Mouse (Mus musculus): ENCODE data around the gene Cherp. TPM values are rescaled to one million over a fixed set of nuclear protein-coding genes. Genes with fewer than 3 reads are reported as not detected.

Gene Cherp
- polyA plus RNA-seq, 1 experiment from 2014 or later: 33.2 TPM

DNA sequence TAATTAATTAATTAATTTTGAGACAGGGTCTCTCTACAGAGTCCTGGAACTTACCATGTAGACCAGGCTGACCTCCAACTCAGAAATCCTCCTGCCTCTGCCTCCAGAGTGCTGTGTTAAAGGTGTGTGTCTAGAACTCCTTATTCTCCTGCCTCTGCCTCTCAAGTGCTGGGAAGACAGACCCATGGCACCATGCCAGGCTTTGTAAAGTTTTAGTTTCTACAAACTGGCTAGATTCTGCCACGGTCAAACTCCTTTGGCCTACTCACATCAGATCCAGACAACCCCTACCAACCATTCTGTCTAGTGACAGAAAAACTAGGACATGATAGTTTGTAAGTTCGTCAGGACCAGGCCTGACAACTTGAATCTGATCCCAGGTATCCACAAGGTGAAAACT lies 16.0 kb upstream of the Cherp start:
- 74% methylated on average over 2 of the region's 2 CpGs for WGBS
- peak overlapping the region; percentile 79 for H3K9ac ChIP-seq (ENCODE audit: low read length)

GRCm38 (mm10) chr8:72487014-72487413 lies 12.0 kb upstream of the Cherp start:
- peaks cover 54% of the 10 kb centered on the region for H3K36me3 ChIP-seq (ENCODE audit: control insufficient read depth, insufficient read depth, low read length)
- H3K27ac ChIP-seq (ENCODE audit: low read depth, low read length): no peak overlapping the region
- H3K4me3 ChIP-seq (ENCODE audit: low read depth, low read length): no peak overlapping the region
- no peaks in the 10 kb centered on the region for H3K9me3 ChIP-seq (replicated peaks; ENCODE audit: control insufficient read depth, low read length)
- H3K9ac ChIP-seq (ENCODE audit: low read length): no peak overlapping the region
- H3K4me2 ChIP-seq (ENCODE audit: low read length): no peak overlapping the region
- ATAC-seq (no peak), DNase-seq (ENCODE audit: low spot score) (no peak)
- peaks cover 9% of the 10 kb centered on the region for H3K4me1 ChIP-seq (ENCODE audit: control insufficient read depth, insufficient read depth, low read length)
- no peaks in the 10 kb centered on the region for H3K27me3 ChIP-seq (replicated peaks; ENCODE audit: control insufficient read depth, insufficient read depth, low read length)

More for the DNA sequence above, 16.0 kb upstream of the Cherp start:
- no peak overlapping the region for H3K27ac ChIP-seq (ENCODE audit: low read depth, low read length)
- H3K4me3 ChIP-seq (ENCODE audit: low read depth, low read length): peak overlapping the region; percentile 87; the same call in 1 of the 2 replicates
- no peak for DNase-seq (ENCODE audit: low spot score)
- peaks cover 19% of the 10 kb centered on the region for H3K4me1 ChIP-seq (ENCODE audit: control insufficient read depth, insufficient read depth, low read length)
- no peaks in the 10 kb centered on the region for H3K9me3 ChIP-seq (replicated peaks; ENCODE audit: control insufficient read depth, low read length)
- ATAC-seq: no peak
- H3K4me2 ChIP-seq (ENCODE audit: low read length): peak overlapping the region; percentile 93; the same call in 1 of the 2 replicates
- no peaks in the 10 kb centered on the region for H3K27me3 ChIP-seq (replicated peaks; ENCODE audit: control insufficient read depth, insufficient read depth, low read length)
- H3K36me3 ChIP-seq (ENCODE audit: control insufficient read depth, insufficient read depth, low read length): peaks cover 46% of the 10 kb centered on the region

- peaks cover 59% of the 10 kb centered on the region for H3K36me3 ChIP-seq (ENCODE audit: control insufficient read depth, insufficient read depth, low read length)
- no peak overlapping the region for H3K27ac ChIP-seq (ENCODE audit: low read depth, low read length)
- no peaks in the 10 kb centered on the region for H3K27me3 ChIP-seq (replicated peaks; ENCODE audit: control insufficient read depth, insufficient read depth, low read length)
- 79% methylated on average over 6 of the region's 6 CpGs for whole genome bisulfite sequencing
- no peak overlapping the region for H3K4me2 ChIP-seq (ENCODE audit: low read length)
- H3K4me3 ChIP-seq (ENCODE audit: low read depth, low read length): no peak overlapping the region
- DNase-seq (ENCODE audit: low spot score): no peak
- H3K9me3 ChIP-seq (replicated peaks; ENCODE audit: control insufficient read depth, low read length): no peaks in the 10 kb centered on the region
- no peak overlapping the region for H3K9ac ChIP-seq (ENCODE audit: low read length)
- no peaks in the 10 kb centered on the region for H3K4me1 ChIP-seq (ENCODE audit: control insufficient read depth, insufficient read depth, low read length)
- no peak for ATAC-seq
These were observed 10.6 kb upstream of the Cherp start for GRCm38 (mm10) chr8:72485456-72486199.

GRCm38 (mm10) chr8:72470684-72471083 lies 4.3 kb downstream of the Cherp start:
- no peak for DNase-seq (ENCODE audit: low spot score)
- no peak overlapping the region for H3K27ac ChIP-seq (ENCODE audit: low read depth, low read length)
- 90% methylated on average over 7 of the region's 7 CpGs for whole genome bisulfite sequencing

GRCm38 (mm10) chr8:72469984-72470383 lies 5.0 kb downstream of the Cherp start:
- WGBS: 93% methylated on average over 8 of the region's 8 CpGs
- H3K9me3 ChIP-seq (replicated peaks; ENCODE audit: control insufficient read depth, low read length): no peaks in the 10 kb centered on the region
- H3K4me3 ChIP-seq (ENCODE audit: low read depth, low read length): no peak overlapping the region
- no peak overlapping the region for H3K9ac ChIP-seq (ENCODE audit: low read length)
- ATAC-seq (no peak), DNase-seq (ENCODE audit: low spot score) (no peak)
- no peaks in the 10 kb centered on the region for H3K27me3 ChIP-seq (replicated peaks; ENCODE audit: control insufficient read depth, insufficient read depth, low read length)
- no peak overlapping the region for H3K27ac ChIP-seq (ENCODE audit: low read depth, low read length)
- no peak overlapping the region for H3K4me2 ChIP-seq (ENCODE audit: low read length)
- peaks cover 85% of the 10 kb centered on the region for H3K36me3 ChIP-seq (ENCODE audit: control insufficient read depth, insufficient read depth, low read length)
- peaks cover 4% of the 10 kb centered on the region for H3K4me1 ChIP-seq (ENCODE audit: control insufficient read depth, insufficient read depth, low read length)

More at GRCm38 (mm10) chr8:72470684-72471083, 4.3 kb downstream of the Cherp start:
- Histone ChIP-seq H3K4me3 (ENCODE audit: low read depth, low read length) (no peak overlapping the region), H3K9ac (ENCODE audit: low read length) (no peak overlapping the region), H3K4me1 (ENCODE audit: control insufficient read depth, insufficient read depth, low read length) (peaks cover 4% of the 10 kb centered on the region), H3K4me2 (ENCODE audit: low read length) (no peak overlapping the region), H3K27me3 (replicated peaks; ENCODE audit: control insufficient read depth, insufficient read depth, low read length) (no peaks in the 10 kb centered on the region), H3K36me3 (ENCODE audit: control insufficient read depth, insufficient read depth, low read length) (peaks cover 78% of the 10 kb centered on the region), H3K9me3 (replicated peaks; ENCODE audit: control insufficient read depth, low read length) (no peaks in the 10 kb centered on the region)
- ATAC-seq: no peak

- Histone ChIP-seq H3K36me3 (ENCODE audit: control insufficient read depth, insufficient read depth, low read length) (peaks cover 92% of the 10 kb centered on the region), H3K9me3 (replicated peaks; ENCODE audit: control insufficient read depth, low read length) (no peaks in the 10 kb centered on the region), H3K4me3 (ENCODE audit: low read depth, low read length) (no peak overlapping the region), H3K27me3 (replicated peaks; ENCODE audit: control insufficient read depth, insufficient read depth, low read length) (no peaks in the 10 kb centered on the region), H3K4me2 (ENCODE audit: low read length) (no peak overlapping the region), H3K9ac (ENCODE audit: low read length) (no peak overlapping the region), H3K4me1 (ENCODE audit: control insufficient read depth, insufficient read depth, low read length) (peaks cover 2% of the 10 kb centered on the region), H3K27ac (ENCODE audit: low read depth, low read length) (no peak overlapping the region)
- no peak for DNase-seq (ENCODE audit: low spot score)
- ATAC-seq: no peak
- 91% methylated on average over 2 of the region's 2 CpGs for WGBS
These were observed 5.8 kb downstream of the Cherp start for GRCm38 (mm10) chr8:72469243-72469642.

DNA sequence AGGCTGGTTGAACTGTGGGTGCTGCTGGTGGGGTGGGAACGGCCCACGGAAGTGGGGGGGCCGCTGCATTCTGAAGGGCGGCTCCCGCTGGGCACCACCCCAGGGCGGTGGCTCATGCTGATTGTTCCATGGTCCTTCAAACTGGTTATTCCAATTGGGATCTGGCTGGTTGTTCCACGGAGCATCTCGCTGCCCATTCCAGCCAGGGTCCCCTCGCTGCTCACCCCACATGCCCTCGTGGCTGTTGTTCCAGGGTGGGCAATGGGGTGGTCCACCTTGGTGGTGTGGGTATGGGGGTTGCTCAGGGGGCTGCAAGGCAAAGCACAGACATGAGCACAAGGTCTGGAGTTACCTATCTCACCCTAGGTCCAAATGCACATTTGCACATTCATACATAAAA lies 10.8 kb downstream of the Cherp start:
- H3K4me1 ChIP-seq (ENCODE audit: control insufficient read depth, insufficient read depth, low read length): no peaks in the 10 kb centered on the region
- no peaks in the 10 kb centered on the region for H3K9me3 ChIP-seq (replicated peaks; ENCODE audit: control insufficient read depth, low read length)
- no peak overlapping the region for H3K27ac ChIP-seq (ENCODE audit: low read depth, low read length)
- peaks cover 100% of the 10 kb centered on the region for H3K36me3 ChIP-seq (ENCODE audit: control insufficient read depth, insufficient read depth, low read length)
- DNase-seq (ENCODE audit: low spot score) (no peak), ATAC-seq (no peak)
- WGBS: 93% methylated on average over 10 of the region's 10 CpGs
- H3K4me3 ChIP-seq (ENCODE audit: low read depth, low read length): no peak overlapping the region
- no peak overlapping the region for H3K9ac ChIP-seq (ENCODE audit: low read length)
- no peak overlapping the region for H3K4me2 ChIP-seq (ENCODE audit: low read length)
- no peaks in the 10 kb centered on the region for H3K27me3 ChIP-seq (replicated peaks; ENCODE audit: control insufficient read depth, insufficient read depth, low read length)

DNA sequence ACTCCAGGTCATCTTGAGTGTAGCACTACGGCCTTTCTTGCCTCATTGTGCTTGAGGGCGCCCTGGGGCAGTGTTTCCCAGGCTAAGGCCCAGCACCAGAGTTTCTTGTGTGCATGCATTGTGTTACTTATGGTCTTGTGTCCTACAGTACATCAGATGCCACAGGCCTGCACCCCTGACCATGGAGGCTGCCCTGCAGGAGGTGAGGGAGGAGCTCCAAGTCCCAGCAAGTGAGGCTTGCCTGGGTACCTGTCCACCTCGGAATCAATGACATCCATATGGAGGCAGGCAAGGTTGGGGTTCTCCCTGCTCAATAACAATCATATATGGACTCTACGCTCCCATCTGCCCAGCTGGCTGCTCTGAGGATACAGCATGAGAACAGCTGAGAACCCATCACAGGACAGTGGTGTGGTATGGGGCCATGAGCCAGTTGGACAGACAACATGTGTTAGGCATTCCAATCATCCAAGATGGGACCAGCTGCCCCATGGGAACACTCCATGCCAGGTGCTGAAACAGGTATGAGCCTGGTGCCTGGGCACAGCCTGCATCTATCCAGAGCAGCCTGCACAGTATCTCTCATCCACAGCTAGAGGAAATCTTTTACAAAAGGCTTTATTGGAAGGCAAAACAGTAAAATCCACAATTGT lies 15.0 kb downstream of the Cherp start:
- ATAC-seq (no peak), DNase-seq (ENCODE audit: low spot score) (no peak)
- H3K4me1 ChIP-seq (ENCODE audit: control insufficient read depth, insufficient read depth, low read length): no peaks in the 10 kb centered on the region
- no peak overlapping the region for H3K4me3 ChIP-seq (ENCODE audit: low read depth, low read length)
- no peak overlapping the region for H3K4me2 ChIP-seq (ENCODE audit: low read length)
- H3K36me3 ChIP-seq (ENCODE audit: control insufficient read depth, insufficient read depth, low read length): peaks cover 80% of the 10 kb centered on the region
- H3K27me3 ChIP-seq (replicated peaks; ENCODE audit: control insufficient read depth, insufficient read depth, low read length): no peaks in the 10 kb centered on the region
- H3K9me3 ChIP-seq (replicated peaks; ENCODE audit: control insufficient read depth, low read length): no peaks in the 10 kb centered on the region
- no peak overlapping the region for H3K27ac ChIP-seq (ENCODE audit: low read depth, low read length)
- 92% methylated on average over 4 of the region's 4 CpGs for WGBS
- no peak overlapping the region for H3K9ac ChIP-seq (ENCODE audit: low read length)

DNA sequence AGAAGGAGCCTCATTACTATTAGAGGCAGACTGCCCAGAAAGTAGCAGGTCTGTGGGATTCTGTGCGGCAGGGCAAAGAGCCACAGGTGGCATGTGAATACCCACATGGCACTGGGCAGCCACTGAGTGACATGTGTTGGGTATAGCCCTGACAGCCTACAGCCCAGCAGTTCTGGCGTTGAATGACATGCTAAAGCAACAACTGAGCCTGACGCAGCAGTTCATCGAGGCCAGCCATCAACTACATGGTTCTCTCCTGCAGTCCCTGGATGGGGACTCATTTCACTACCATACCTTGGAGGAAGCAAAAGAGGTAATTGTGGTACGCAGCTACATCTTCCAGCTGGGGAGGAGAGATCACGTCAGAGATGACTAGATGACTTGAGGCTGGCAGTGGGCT lies 16.6 kb downstream of the Cherp start:
- no peak for ATAC-seq
- 89% methylated on average over 6 of the region's 6 CpGs for WGBS
- H3K27me3 ChIP-seq (replicated peaks; ENCODE audit: control insufficient read depth, insufficient read depth, low read length): no peaks in the 10 kb centered on the region
- no peak for DNase-seq (ENCODE audit: low spot score)
- H3K4me2 ChIP-seq (ENCODE audit: low read length): no peak overlapping the region
- no peaks in the 10 kb centered on the region for H3K4me1 ChIP-seq (ENCODE audit: control insufficient read depth, insufficient read depth, low read length)
- no peak overlapping the region for H3K4me3 ChIP-seq (ENCODE audit: low read depth, low read length)
- H3K27ac ChIP-seq (ENCODE audit: low read depth, low read length): no peak overlapping the region
- H3K9ac ChIP-seq (ENCODE audit: low read length): no peak overlapping the region
- H3K9me3 ChIP-seq (replicated peaks; ENCODE audit: control insufficient read depth, low read length): no peaks in the 10 kb centered on the region
- H3K36me3 ChIP-seq (ENCODE audit: control insufficient read depth, insufficient read depth, low read length): peaks cover 79% of the 10 kb centered on the region

Data from forebrain, embryonic 14.5 days (tissue).